Mouse (Mus musculus): ENCODE results near the gene Fam185a. TPM values are rescaled to one million over a fixed set of nuclear protein-coding genes. Genes with fewer than 3 reads are reported as not detected.

Gene Fam185a
- polyA plus RNA-seq, 1 experiment from 2014 or later: 9.4 TPM

DNA sequence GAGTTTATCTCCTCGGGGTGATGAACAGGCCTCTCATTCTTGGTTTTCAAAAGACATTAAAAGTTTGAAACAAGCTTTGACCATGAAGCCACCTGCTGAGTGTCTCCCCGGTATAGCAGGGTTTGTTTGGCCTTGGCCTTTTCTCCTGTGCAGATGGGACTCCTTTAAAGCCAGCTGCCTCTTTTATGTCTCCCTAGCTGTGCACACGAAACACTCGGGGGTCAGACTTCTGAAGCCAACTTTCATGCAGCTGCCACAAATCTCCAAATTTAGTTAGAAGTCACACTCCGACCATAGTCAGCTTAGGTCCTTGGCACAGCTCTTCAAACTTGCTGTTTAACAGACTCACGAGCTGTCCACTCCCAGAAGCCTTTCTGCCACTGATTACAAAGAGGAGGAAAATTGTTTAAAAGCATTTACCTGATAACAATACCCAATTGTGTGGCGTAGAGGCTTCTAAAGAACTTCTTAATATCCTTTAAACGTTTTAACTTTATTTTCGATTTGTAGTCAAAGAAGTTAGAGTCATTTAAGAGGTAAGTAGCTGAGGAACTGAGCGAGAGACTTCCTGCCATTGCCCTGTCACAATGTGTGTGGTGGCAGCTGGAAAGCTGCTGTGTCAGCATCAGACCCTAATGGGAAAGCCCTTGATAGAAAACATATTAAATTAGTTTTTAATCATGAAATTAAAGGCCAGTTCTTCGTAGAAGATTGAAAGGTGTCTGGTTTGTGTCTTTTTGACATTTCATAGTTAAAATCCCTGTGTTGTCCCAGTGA is 57.9 kb downstream of the Fam185a start:
- 49% methylated on average over 11 of the region's 11 CpGs for WGBS
- no peak overlapping the region for H3K4me2 ChIP-seq
- H3K4me1 ChIP-seq (replicated peaks): peaks cover 10% of the 10 kb centered on the region
- no peak for ATAC-seq (ENCODE audit: insufficient number of reproducible peaks, low FRiP score)
- H3K27ac ChIP-seq (ENCODE audit: poor library complexity, severe bottlenecking): no peak overlapping the region
- no peaks in the 10 kb centered on the region for H3K27me3 ChIP-seq (replicated peaks)
- no peaks in the 10 kb centered on the region for H3K36me3 ChIP-seq
- H3K9ac ChIP-seq: no peak overlapping the region
- no peak overlapping the region for H3K4me3 ChIP-seq
- H3K9me3 ChIP-seq (replicated peaks): no peaks in the 10 kb centered on the region

DNA sequence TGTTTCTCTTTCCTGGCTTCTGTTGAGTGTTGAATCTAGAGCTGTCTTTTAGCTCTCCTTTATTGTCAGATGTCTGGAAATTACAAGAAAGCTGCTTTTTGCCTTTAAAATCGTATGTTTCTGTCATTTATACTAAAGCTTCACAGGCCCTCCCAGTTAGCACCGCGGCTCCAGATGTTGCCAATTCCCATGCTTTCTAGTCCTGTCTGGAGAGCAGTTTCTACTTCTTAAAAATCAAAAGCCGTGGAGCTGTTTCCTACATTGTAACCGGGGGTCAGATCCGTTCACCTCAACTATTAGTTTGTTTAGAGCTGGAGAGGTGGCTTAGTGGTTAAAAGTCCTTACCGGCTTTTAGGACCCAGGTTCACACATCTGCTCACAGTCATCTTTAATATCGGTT is 58.5 kb downstream of the Fam185a start:
- Histone ChIP-seq H3K9me3 (replicated peaks) (no peaks in the 10 kb centered on the region), H3K4me3 (no peak overlapping the region), H3K4me1 (replicated peaks) (peaks cover 10% of the 10 kb centered on the region), H3K9ac (no peak overlapping the region), H3K36me3 (no peaks in the 10 kb centered on the region), H3K27ac (ENCODE audit: poor library complexity, severe bottlenecking) (no peak overlapping the region), H3K4me2 (no peak overlapping the region), H3K27me3 (replicated peaks) (no peaks in the 10 kb centered on the region)
- WGBS: 82% methylated on average over 8 of the region's 8 CpGs
- ATAC-seq (ENCODE audit: insufficient number of reproducible peaks, low FRiP score): no peak

- H3K4me2 ChIP-seq: no peak overlapping the region
- no peak overlapping the region for H3K9ac ChIP-seq
- ATAC-seq (ENCODE audit: insufficient number of reproducible peaks, low FRiP score): no peak
- 85% methylated on average over 8 of the region's 8 CpGs for WGBS
- H3K4me1 ChIP-seq (replicated peaks): peaks cover 16% of the 10 kb centered on the region
- no peaks in the 10 kb centered on the region for H3K9me3 ChIP-seq (replicated peaks)
- no peaks in the 10 kb centered on the region for H3K36me3 ChIP-seq
- H3K27ac ChIP-seq (ENCODE audit: poor library complexity, severe bottlenecking): no peak overlapping the region
- no peak overlapping the region for H3K4me3 ChIP-seq
- H3K27me3 ChIP-seq (replicated peaks): no peaks in the 10 kb centered on the region
Measured at GRCm38 (mm10) chr5:21485197-21485829, 60.6 kb downstream of the Fam185a start.

DNA sequence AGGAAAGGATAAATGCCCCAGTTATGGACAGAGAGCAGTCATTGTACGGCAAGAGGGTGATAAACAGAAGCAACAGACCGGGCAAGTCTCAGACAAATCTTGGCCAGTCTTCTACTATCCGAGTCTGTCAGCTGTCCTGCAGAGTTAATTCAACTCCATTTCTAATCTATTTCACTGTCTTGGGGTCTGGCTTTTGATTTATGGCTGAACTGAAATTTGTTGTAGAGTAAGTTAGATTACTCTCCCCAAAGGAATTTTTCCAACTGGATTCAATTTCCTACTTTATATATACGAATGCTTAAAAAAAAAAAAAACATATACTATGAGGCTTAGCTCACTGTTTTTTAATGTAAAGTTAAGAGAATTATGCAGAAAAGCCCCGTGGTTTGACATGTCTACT is 62.0 kb downstream of the Fam185a start:
- ATAC-seq (ENCODE audit: insufficient number of reproducible peaks, low FRiP score): no peak
- no peak overlapping the region for H3K9ac ChIP-seq

GRCm38 (mm10) chr5:21487306-21487705 is 62.5 kb downstream of the Fam185a start:
- no peak for ATAC-seq (ENCODE audit: insufficient number of reproducible peaks, low FRiP score)
- no peaks in the 10 kb centered on the region for H3K36me3 ChIP-seq
- 0 out of 2 replicates have a peak overlapping the region, but pooled peaks have one; percentile 21 for H3K27ac ChIP-seq (ENCODE audit: poor library complexity, severe bottlenecking)
- no peak overlapping the region for H3K4me2 ChIP-seq
- H3K4me3 ChIP-seq: no peak overlapping the region
- no peak overlapping the region for H3K9ac ChIP-seq
- peaks cover 16% of the 10 kb centered on the region for H3K4me1 ChIP-seq (replicated peaks)
- no peaks in the 10 kb centered on the region for H3K9me3 ChIP-seq (replicated peaks)
- no peaks in the 10 kb centered on the region for H3K27me3 ChIP-seq (replicated peaks)
- WGBS: 79% methylated on average over 3 of the region's 3 CpGs

More for the DNA sequence above, 62.0 kb downstream of the Fam185a start:
- WGBS: 61% methylated on average over 5 of the region's 5 CpGs
- no peaks in the 10 kb centered on the region for H3K27me3 ChIP-seq (replicated peaks)
- H3K9me3 ChIP-seq (replicated peaks): no peaks in the 10 kb centered on the region
- peaks cover 17% of the 10 kb centered on the region for H3K4me1 ChIP-seq (replicated peaks)
- H3K4me2 ChIP-seq: no peak overlapping the region
- no peaks in the 10 kb centered on the region for H3K36me3 ChIP-seq
- H3K4me3 ChIP-seq: no peak overlapping the region
- H3K27ac ChIP-seq (ENCODE audit: poor library complexity, severe bottlenecking): no peak overlapping the region

- Histone ChIP-seq H3K9me3 (replicated peaks) (no peaks in the 10 kb centered on the region), H3K4me1 (replicated peaks) (peaks cover 13% of the 10 kb centered on the region), H3K4me2 (no peak overlapping the region), H3K36me3 (no peaks in the 10 kb centered on the region), H3K4me3 (no peak overlapping the region), H3K27me3 (replicated peaks) (no peaks in the 10 kb centered on the region), H3K27ac (ENCODE audit: poor library complexity, severe bottlenecking) (no peak overlapping the region), H3K9ac (no peak overlapping the region)
- ATAC-seq (ENCODE audit: insufficient number of reproducible peaks, low FRiP score): no peak
- 76% methylated on average over 3 of the region's 3 CpGs for WGBS
Measured at GRCm38 (mm10) chr5:21487716-21488115, 63.0 kb downstream of the Fam185a start.

DNA sequence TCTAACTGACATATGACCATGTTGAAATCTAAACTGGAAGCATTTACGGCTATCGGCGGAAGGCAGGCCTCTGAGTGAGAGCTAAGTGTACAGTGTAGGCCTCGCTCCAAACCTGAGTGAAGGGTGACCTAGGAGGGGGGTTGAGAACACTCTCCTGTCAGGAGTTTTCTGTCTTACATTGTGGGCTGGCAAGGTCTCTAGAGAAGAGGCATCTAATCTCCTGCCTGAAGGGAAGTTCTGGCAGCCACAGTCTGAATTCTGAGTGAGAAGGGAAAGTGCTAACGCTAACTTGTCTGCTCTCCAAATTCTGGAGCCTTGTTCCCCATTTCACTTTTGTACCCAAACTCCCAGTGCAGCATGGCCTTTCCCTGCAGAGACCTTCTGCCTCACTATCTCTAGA is 63.7 kb downstream of the Fam185a start:
- H3K4me3 ChIP-seq: no peak overlapping the region
- ATAC-seq (ENCODE audit: insufficient number of reproducible peaks, low FRiP score): peak; percentile 51; the same call in 1 of the 2 replicates
- WGBS: 77% methylated on average over 5 of the region's 5 CpGs
- no peaks in the 10 kb centered on the region for H3K36me3 ChIP-seq
- H3K9ac ChIP-seq: no peak overlapping the region
- H3K27ac ChIP-seq (ENCODE audit: poor library complexity, severe bottlenecking): 0 out of 2 replicates have a peak overlapping the region, but pooled peaks have one; percentile 25
- H3K4me2 ChIP-seq: no peak overlapping the region
- H3K27me3 ChIP-seq (replicated peaks): no peaks in the 10 kb centered on the region
- H3K4me1 ChIP-seq (replicated peaks): peaks cover 13% of the 10 kb centered on the region
- no peaks in the 10 kb centered on the region for H3K9me3 ChIP-seq (replicated peaks)

DNA sequence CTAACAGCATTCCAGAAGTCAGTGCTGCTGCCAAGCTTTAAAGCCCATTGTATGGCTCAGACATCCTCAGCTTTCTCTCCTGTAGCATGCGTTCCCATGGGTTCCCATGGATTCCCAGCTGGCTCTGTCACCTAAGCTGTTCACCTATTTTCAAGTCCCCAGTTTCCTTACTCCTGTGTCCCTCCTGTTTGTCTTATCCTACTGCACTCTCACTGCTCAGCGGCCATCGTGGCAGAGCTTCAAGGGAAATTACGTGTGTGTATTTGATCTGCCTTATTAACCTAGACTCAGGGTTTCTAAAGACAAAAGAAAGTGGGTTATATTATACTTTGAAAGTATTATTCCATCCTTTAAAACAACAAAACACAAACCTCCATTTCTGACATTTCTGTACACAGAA is 64.4 kb downstream of the Fam185a start:
- Histone ChIP-seq H3K4me1 (replicated peaks) (peaks cover 13% of the 10 kb centered on the region), H3K9ac (no peak overlapping the region), H3K27ac (ENCODE audit: poor library complexity, severe bottlenecking) (peak overlapping the region; percentile 25; the same call in 1 of the 2 replicates), H3K4me2 (no peak overlapping the region), H3K27me3 (replicated peaks) (no peaks in the 10 kb centered on the region), H3K36me3 (no peaks in the 10 kb centered on the region), H3K9me3 (replicated peaks) (no peaks in the 10 kb centered on the region), H3K4me3 (no peak overlapping the region)
- WGBS: 78% methylated on average over 4 of the region's 4 CpGs
- no peak for ATAC-seq (ENCODE audit: insufficient number of reproducible peaks, low FRiP score)

DNA sequence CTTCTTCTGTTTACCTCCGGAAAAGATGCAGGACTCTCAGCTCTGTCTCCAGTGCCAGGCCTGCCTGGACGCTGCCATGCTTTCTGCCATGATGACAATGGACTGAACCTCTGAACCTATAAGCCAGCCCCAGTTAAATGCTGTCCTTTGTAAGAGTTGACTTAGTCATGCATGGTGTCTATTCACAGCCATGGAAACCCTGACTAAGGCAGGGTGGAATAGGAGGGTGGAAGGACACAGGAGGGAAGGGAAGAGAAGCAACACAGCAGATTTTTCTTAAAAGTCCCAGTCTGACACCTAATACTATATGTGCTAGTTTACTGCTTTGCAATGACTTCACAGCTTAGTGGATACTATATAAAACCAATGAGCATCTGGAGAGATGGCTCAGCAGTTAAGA is 66.7 kb downstream of the Fam185a start:
- no peak for ATAC-seq (ENCODE audit: insufficient number of reproducible peaks, low FRiP score)

DNA sequence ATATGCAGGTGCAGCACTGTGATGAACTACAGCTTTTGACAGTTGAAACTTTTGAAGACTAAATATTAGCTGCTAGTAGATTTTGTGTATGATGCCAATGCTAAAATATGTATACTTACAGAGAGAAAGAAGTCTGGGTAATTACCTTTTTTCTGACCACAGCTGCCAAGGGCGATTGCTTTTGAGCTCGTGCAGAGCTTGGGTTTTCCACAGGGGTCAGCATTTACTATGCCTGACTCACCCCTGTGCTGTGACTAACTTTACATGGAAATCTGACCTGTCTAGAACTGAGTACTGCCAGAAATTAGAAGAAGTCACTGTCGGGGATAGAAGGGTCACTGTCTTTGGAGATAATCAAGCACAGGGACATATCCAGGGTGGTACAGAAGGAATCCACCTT is 67.5 kb downstream of the Fam185a start:
- no peak for ATAC-seq (ENCODE audit: insufficient number of reproducible peaks, low FRiP score)
- Histone ChIP-seq H3K9me3 (replicated peaks) (no peaks in the 10 kb centered on the region), H3K4me2 (no peak overlapping the region), H3K27me3 (replicated peaks) (no peaks in the 10 kb centered on the region), H3K4me1 (replicated peaks) (peaks cover 23% of the 10 kb centered on the region), H3K36me3 (no peaks in the 10 kb centered on the region), H3K4me3 (no peak overlapping the region), H3K9ac (no peak overlapping the region), H3K27ac (ENCODE audit: poor library complexity, severe bottlenecking) (no peak overlapping the region)
- WGBS: 72% methylated on average over 3 of the region's 3 CpGs

More for the DNA sequence above, 66.7 kb downstream of the Fam185a start:
- 89% methylated on average over 2 of the region's 2 CpGs for WGBS
- Histone ChIP-seq H3K27me3 (replicated peaks) (no peaks in the 10 kb centered on the region), H3K27ac (ENCODE audit: poor library complexity, severe bottlenecking) (no peak overlapping the region), H3K9me3 (replicated peaks) (no peaks in the 10 kb centered on the region), H3K4me1 (replicated peaks) (peaks cover 18% of the 10 kb centered on the region), H3K36me3 (no peaks in the 10 kb centered on the region), H3K4me3 (no peak overlapping the region), H3K4me2 (no peak overlapping the region), H3K9ac (no peak overlapping the region)

GRCm38 (mm10) chr5:21493294-21493999 is 68.7 kb downstream of the Fam185a start:
- no peak for ATAC-seq (ENCODE audit: insufficient number of reproducible peaks, low FRiP score)
- Histone ChIP-seq H3K4me1 (replicated peaks) (peaks cover 22% of the 10 kb centered on the region), H3K36me3 (no peaks in the 10 kb centered on the region), H3K27me3 (replicated peaks) (no peaks in the 10 kb centered on the region), H3K4me2 (no peak overlapping the region), H3K9me3 (replicated peaks) (no peaks in the 10 kb centered on the region), H3K4me3 (no peak overlapping the region), H3K27ac (ENCODE audit: poor library complexity, severe bottlenecking) (no peak overlapping the region), H3K9ac (no peak overlapping the region)
- WGBS: 71% methylated on average over 8 of the region's 8 CpGs

Data from heart, embryonic 12.5 days (tissue).